Mouse (Mus musculus) ES-Bruce4 (cell line): ENCODE data around the gene Sox5. TPM values are rescaled to one million over a fixed set of nuclear protein-coding genes. Genes with fewer than 3 reads are reported as not detected.

Source experiments
- H3K27ac ChIP-seq: 2 replicates; pipeline ENCODE4 v1.5.1; 2012; ENCODE audit warnings: low read length, inconsistent platforms; ENCODE audit not compliant: insufficient read depth
- H3K27me3 ChIP-seq: 2 replicates; pipeline ENCODE4 v1.6.1; 2012; ENCODE audit warnings: mild to moderate bottlenecking, low read length, inconsistent platforms; ENCODE audit not compliant: control insufficient read depth, poor library complexity, insufficient read depth, severe bottlenecking
- H3K36me3 ChIP-seq: 2 replicates; pipeline ENCODE4 v1.6.1; 2012; ENCODE audit warnings: inconsistent platforms, mild to moderate bottlenecking, low read length, moderate library complexity; ENCODE audit not compliant: control insufficient read depth, poor library complexity, insufficient read depth, severe bottlenecking
- H3K4me1 ChIP-seq: one replicate; pipeline ENCODE4 v1.8.1; 2011; ENCODE audit warnings: low read length; ENCODE audit not compliant: control insufficient read depth, insufficient read depth
- H3K4me3 ChIP-seq: 2 replicates; pipeline ENCODE4 v1.5.1; 2011; ENCODE audit warnings: low read depth, mild to moderate bottlenecking, low read length
- H3K9ac ChIP-seq: 2 replicates; pipeline ENCODE4 v1.6.1; 2012; ENCODE audit warnings: low read depth, mild to moderate bottlenecking, inconsistent platforms; ENCODE audit not compliant: poor library complexity, severe bottlenecking
- H3K9me3 ChIP-seq: replicated peaks from 2 replicates; pipeline ENCODE4 v1.6.1; 2012; ENCODE audit warnings: mild to moderate bottlenecking, low read length, inconsistent platforms; ENCODE audit not compliant: control insufficient read depth, poor library complexity, insufficient read depth, severe bottlenecking
- CTCF ChIP-seq: IDR thresholded peaks from one replicate; pipeline ENCODE4 v1.8.1; 2011; ENCODE audit warnings: low read depth, low read length
- EP300 ChIP-seq: IDR thresholded peaks from 2 replicates; pipeline ENCODE4 v1.6.1; 2011; ENCODE audit warnings: low read depth, low read length; ENCODE audit not compliant: insufficient read depth
- POLR2A ChIP-seq: IDR thresholded peaks from one replicate; pipeline ENCODE4 v1.8.1; 2011; ENCODE audit warnings: low read length; ENCODE audit not compliant: insufficient read depth
- polyA plus RNA-seq: library from polyadenylated mRNA; stranded (reverse); fragments of >200 nt; gene quantifications from 2 replicates; pipeline ENCODE4 v1.2.4, GENCODE M21; 2011; ENCODE audit warnings: low read depth; ENCODE audit not compliant: missing spikeins, insufficient read depth, insufficient read length

Sox5 gene
- polyA plus RNA-seq, 1 experiment: not detected

DNA sequence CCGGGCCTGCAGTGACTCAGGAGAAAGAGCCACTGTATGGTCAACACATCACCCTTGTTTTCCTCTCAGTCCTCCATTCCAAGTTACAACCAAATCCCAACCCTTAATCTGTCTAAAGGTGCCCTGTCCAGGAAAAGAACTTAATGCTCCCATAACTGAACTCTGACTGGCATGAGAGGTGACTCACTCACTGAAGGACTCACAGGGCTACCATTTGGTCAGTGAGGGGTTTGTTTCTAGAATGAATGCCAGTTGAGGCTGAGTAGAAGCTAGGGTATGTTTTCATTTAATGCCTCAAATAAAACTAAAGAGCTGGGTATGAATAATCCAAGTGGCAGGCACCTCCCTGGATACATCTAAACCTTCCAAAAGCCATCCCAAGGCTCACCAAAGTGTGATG is 484.6 kb downstream of the Sox5 start:
- Histone ChIP-seq H3K4me1 (no peaks in the 10 kb centered on the region), H3K27ac (no peak overlapping the region), H3K9me3 (peaks cover 8% of the 10 kb centered on the region; the same call in 1 of the 2 replicates), H3K4me3 (no peak overlapping the region), H3K36me3 (no peaks in the 10 kb centered on the region), H3K9ac (no peak overlapping the region), H3K27me3 (no peaks in the 10 kb centered on the region)
- TF ChIP-seq EP300 (no peak), POLR2A (no peak), CTCF (no peak)

DNA sequence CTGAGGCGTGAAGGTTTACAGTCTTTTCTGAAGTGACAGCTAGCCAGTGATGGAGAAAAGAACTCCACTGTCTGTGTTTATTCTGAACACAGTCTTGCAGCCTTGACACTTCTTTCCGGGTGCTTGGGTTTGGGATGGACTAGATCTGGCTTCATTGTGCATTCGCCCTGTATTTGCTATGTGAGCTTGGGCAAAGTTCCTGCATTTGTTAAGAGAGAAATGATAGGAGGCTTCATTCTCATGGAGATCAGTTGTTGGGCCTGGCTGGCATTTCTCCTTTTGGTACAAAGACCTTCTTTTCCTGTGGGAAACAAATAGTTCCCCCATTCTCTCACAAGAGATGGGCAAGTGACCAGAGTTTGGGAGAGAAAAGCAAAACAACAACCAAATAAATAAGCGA is 490.3 kb downstream of the Sox5 start:
- Histone ChIP-seq H3K9ac (no peak overlapping the region), H3K9me3 (peaks cover 8% of the 10 kb centered on the region; the same call in 1 of the 2 replicates), H3K27me3 (no peaks in the 10 kb centered on the region), H3K4me1 (no peaks in the 10 kb centered on the region), H3K36me3 (no peaks in the 10 kb centered on the region), H3K4me3 (no peak overlapping the region), H3K27ac (no peak overlapping the region)
- TF ChIP-seq EP300 (no peak), POLR2A (no peak), CTCF (no peak)

DNA sequence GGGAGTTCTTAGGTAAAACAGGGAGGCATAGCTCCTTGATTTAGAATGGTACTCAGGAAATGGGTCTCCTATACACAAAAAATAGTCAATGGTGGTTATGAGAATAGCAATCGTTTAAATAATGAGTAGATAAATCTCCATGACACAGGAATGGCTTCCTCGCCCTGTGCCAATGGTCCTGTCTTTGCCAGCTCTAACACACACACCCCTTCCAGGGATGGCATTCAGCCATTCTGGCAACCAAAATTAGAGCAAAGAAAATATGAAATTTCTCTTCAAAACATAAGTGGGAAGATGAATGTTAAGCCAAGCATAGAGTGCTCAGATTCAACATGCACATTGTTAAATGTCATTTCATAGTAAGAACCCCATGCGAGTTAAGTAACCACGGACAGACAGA is 495.7 kb downstream of the Sox5 start:
- no peak overlapping the region for H3K4me3 ChIP-seq
- no peaks in the 10 kb centered on the region for H3K36me3 ChIP-seq
- no peaks in the 10 kb centered on the region for H3K9me3 ChIP-seq
- TF ChIP-seq CTCF (no peak), POLR2A (no peak), EP300 (no peak)
- H3K27ac ChIP-seq: no peak overlapping the region
- H3K9ac ChIP-seq: no peak overlapping the region
- H3K4me1 ChIP-seq: no peaks in the 10 kb centered on the region
- H3K27me3 ChIP-seq: no peaks in the 10 kb centered on the region

DNA sequence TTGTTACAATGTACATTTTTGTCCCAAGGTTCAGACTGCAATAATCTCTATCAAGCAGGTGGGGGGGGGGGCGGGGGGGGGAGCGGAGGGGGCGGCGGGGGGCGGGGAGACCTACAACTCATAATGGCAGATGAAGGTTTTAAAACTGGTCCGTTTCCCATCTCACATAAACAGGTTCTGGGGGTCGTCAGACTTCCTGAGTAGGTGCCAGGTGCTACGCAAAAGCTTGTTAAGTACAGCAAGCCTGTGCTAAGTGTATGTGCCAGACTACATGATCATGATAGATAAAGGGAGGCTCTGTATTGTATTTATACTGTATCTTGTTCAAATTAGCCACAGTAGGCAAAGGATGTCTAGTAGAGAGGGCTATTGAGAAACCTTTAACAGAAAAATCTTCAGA is 498.6 kb downstream of the Sox5 start:
- Histone ChIP-seq H3K27ac (no peak overlapping the region), H3K9me3 (no peaks in the 10 kb centered on the region), H3K9ac (no peak overlapping the region), H3K27me3 (no peaks in the 10 kb centered on the region), H3K36me3 (no peaks in the 10 kb centered on the region), H3K4me3 (no peak overlapping the region), H3K4me1 (no peaks in the 10 kb centered on the region)
- TF ChIP-seq POLR2A (no peak), EP300 (no peak), CTCF (no peak)

DNA sequence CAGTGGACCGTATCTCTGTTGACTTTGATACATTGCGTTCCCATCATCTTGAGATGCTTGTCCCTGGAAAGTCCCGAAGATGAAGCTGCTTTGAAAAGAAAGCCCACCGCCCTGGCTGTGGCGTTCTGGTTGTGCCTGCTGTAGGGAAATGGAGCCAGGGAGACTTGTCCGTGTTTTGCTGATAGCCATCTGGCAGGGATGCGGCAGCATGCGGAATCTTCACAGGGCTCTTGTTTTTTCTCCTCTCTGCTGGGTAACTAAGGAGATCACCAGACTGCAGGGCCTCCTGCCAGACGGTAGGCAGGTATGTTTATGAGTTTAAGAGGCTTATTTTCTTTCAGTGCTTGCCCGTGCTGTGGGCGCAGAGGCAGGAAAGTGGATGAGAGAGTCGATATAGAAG is 499.0 kb downstream of the Sox5 start:
- TF ChIP-seq POLR2A (no peak), EP300 (no peak), CTCF (no peak)
- Histone ChIP-seq H3K9me3 (no peaks in the 10 kb centered on the region), H3K36me3 (no peaks in the 10 kb centered on the region), H3K27me3 (no peaks in the 10 kb centered on the region), H3K4me1 (no peaks in the 10 kb centered on the region), H3K4me3 (no peak overlapping the region), H3K9ac (no peak overlapping the region), H3K27ac (no peak overlapping the region)

DNA sequence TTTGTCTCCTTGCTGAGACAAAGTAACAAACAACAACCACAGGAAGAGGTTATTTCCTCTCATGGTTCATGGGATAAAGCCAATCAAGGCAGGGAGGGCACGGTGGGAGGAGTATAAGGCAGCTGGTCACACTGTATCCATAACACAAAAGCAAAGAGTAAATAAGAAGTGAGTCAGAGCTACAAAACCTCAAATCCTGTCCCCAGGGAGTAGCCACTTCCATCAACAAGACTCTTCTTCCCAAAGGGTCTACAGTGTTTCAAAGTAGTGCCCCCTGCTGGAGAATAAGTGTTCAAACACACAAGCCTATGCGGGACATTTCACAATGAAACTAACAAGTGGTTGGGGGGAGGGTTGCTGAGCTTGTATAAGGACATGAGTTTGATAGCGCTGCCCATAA is 500.1 kb downstream of the Sox5 start:
- Histone ChIP-seq H3K27me3 (no peaks in the 10 kb centered on the region), H3K9me3 (no peaks in the 10 kb centered on the region), H3K4me1 (no peaks in the 10 kb centered on the region), H3K36me3 (no peaks in the 10 kb centered on the region), H3K27ac (no peak overlapping the region), H3K9ac (no peak overlapping the region), H3K4me3 (no peak overlapping the region)
- TF ChIP-seq EP300 (no peak), POLR2A (no peak), CTCF (no peak)
